Mouse (Mus musculus) ZHBTc4 (cell line): ENCODE measurements around the gene Sh3bp5l.
"Not testable (repeated sequence)": the region's sequence is repeated elsewhere in the genome, so short reads cannot be mapped to it uniquely, and the experiment has no call there.

Experiments
- DNase-seq: peaks from one replicate; pipeline ENCODE4 v3.0.0-alpha.2; 2011; ENCODE audit warnings: low read depth, low spot score

Gene Sh3bp5l

GRCm38 (mm10) chr11:58330276-58331148 is at the start of gene Sh3bp5l, which contains the start of gene Zfp672:
Gene Sh3bp5l (plus strand): TSS chr11:58330724.
Gene Zfp672 (minus strand): TSS chr11:58330339.
- peak; percentile 96 for DNase-seq

- DNase-seq: no peak
Measured at GRCm38 (mm10) chr11:58281970-58282496, 48.5 kb upstream of the Sh3bp5l start.

- DNase-seq: no peak
Measured at GRCm38 (mm10) chr11:58282518-58282917, 48.0 kb upstream of the Sh3bp5l start.

GRCm38 (mm10) chr11:58289992-58290682 is 40.4 kb upstream of the Sh3bp5l start:
- peak; percentile 62 for DNase-seq

GRCm38 (mm10) chr11:58290812-58291211 is 39.7 kb upstream of the Sh3bp5l start:
- DNase-seq: no peak

- no peak for DNase-seq
Measured at GRCm38 (mm10) chr11:58292791-58293190, 37.7 kb upstream of the Sh3bp5l start.

GRCm38 (mm10) chr11:58297396-58297795 is 33.1 kb upstream of the Sh3bp5l start:
- DNase-seq: no peak

GRCm38 (mm10) chr11:58301057-58301456 is 29.5 kb upstream of the Sh3bp5l start:
- DNase-seq: peak; percentile 83

- peak; percentile 96 for DNase-seq
Measured at GRCm38 (mm10) chr11:58301837-58302754, 28.4 kb upstream of the Sh3bp5l start.

- no peak for DNase-seq
Measured at GRCm38 (mm10) chr11:58302774-58303445, 27.6 kb upstream of the Sh3bp5l start.

GRCm38 (mm10) chr11:58303594-58303993 is 26.9 kb upstream of the Sh3bp5l start:
- no peak for DNase-seq

- DNase-seq: not testable (repeated sequence)
Measured at GRCm38 (mm10) chr11:58305299-58305698, 25.2 kb upstream of the Sh3bp5l start.

- peak; percentile 98 for DNase-seq
Measured at GRCm38 (mm10) chr11:58306860-58307308, 23.6 kb upstream of the Sh3bp5l start, which contains the start of gene Zfp692. Gene Zfp692 (plus strand): TSS chr11:58307069.

- DNase-seq: peak; percentile 88
Measured at GRCm38 (mm10) chr11:58307411-58308080, 23.0 kb upstream of the Sh3bp5l start.

- no peak for DNase-seq
Measured at GRCm38 (mm10) chr11:58308661-58309060, 21.9 kb upstream of the Sh3bp5l start.

GRCm38 (mm10) chr11:58314069-58314468 is 16.5 kb upstream of the Sh3bp5l start:
- no peak for DNase-seq

- DNase-seq: no peak
Measured at GRCm38 (mm10) chr11:58315536-58316168, 14.9 kb upstream of the Sh3bp5l start.

- DNase-seq: peak; percentile 55
Measured at GRCm38 (mm10) chr11:58316344-58316743, 14.2 kb upstream of the Sh3bp5l start.

- peak; percentile 34 for DNase-seq
Measured at GRCm38 (mm10) chr11:58316768-58317390, 13.6 kb upstream of the Sh3bp5l start.
